ENCODE assay signal across 13 mouse cellular contexts in genomic region chr17:45681588-45681987, GRCm38 (mm10). TPM values are rescaled to one million over a fixed set of nuclear protein-coding genes. Genes with fewer than 3 reads are reported as not detected.
DNase-seq lines count a peak whose midpoint lies in the region; ATAC-seq and TF ChIP-seq lines count a peak whose summit lies in the region.
"Had no signal": no experiment of that assay in that cellular context is flagged by ENCODE, and none has a peak within 500 bp of the region (broad histone marks: within the 10 kb centered on the region; RNA-seq: fewer than 3 reads in every experiment).

No protein-coding gene starts in this region.

- no peak overlapping the region for H3K4me3 ChIP-seq in bone marrow, adult 2 months (replicated peaks; ENCODE audit: control insufficient read depth, low read depth, low read length)

- ATAC-seq in CD4-positive, CD25-positive, alpha-beta regulatory T cell, adult 4 months, result no peak
- ATAC-seq: hindbrain, embryonic 16.5 days had no signal

- no peak for TF ChIP-seq POLR2A in bone marrow, adult 2 months (IDR thresholded peaks at IDR 0.05; ENCODE audit: borderline replicate concordance, control insufficient read depth, low read depth, low read length)

- no peak overlapping the region for H3K27ac ChIP-seq in bone marrow, adult 2 months (ENCODE audit: control insufficient read depth, insufficient read depth, low read depth, low read length, poor library complexity)
- H3K27ac ChIP-seq: macrophage had no signal

- WGBS in bone marrow, adult 2 months, result 93% methylated on average over 1 of the region's 1 CpGs

- TF ChIP-seq CTCF in bone marrow, adult 2 months (IDR thresholded peaks at IDR 0.05; ENCODE audit: control insufficient read depth, insufficient read depth, low read length), result peak; percentile 35; the same call in 1 of the 2 replicates

- no peaks in the 10 kb centered on the region for H3K4me1 ChIP-seq in bone marrow, adult 2 months (ENCODE audit: control insufficient read depth, insufficient read depth, low read length)

- peak; percentile 61 for DNase-seq in CD4-positive, CD25-positive, alpha-beta regulatory T cell, adult 2 months (ENCODE audit: low read depth, low spot score)
- peak; percentile 47 to 48 for DNase-seq in layer of hippocampus, postnatal 10 days (ENCODE audit: low spot score in 2 of 2)
- no peak for DNase-seq in layer of hippocampus, adult 18-20 months (ENCODE audit: low spot score in 2 of 2)
- DNase-seq in 3T3-L1 (ENCODE audit: low read depth, low spot score), result peak; percentile 57
- no peak for DNase-seq in adrenal gland, postnatal 36 days
- no peak for DNase-seq in c-Kit-positive CD71-positive TER-119-positive erythroid progenitor cells, embryonic 14.5 days (ENCODE audit: low spot score)

RNA-seq across cellular contexts. Expression of gene Mrpl14, which starts 4.5 kb away (rescaled TPM):
- polyA plus RNA-seq in CD4-positive, CD25-positive, alpha-beta regulatory T cell, adult 4 months (2017; shearing (Covaris generic)), result 10 to 100 TPM; 91.5 to 92.9 TPM
- total RNA-seq in layer of hippocampus, postnatal 10 days (2021), result 10 to 100 TPM; 37.3 to 42.5 TPM
- total RNA-seq in layer of hippocampus, adult 18-20 months (2021), result 10 to 100 TPM; 37.2 to 42.5 TPM
- 43.4 and 56.4 TPM in 2 replicates for polyA plus RNA-seq in bone marrow, adult 2 months (2011; ENCODE audit: insufficient read depth, insufficient read length, low replicate concordance, missing spikeins)
- total RNA-seq in adrenal gland, postnatal 36 days (2021), result 100 to 1,000 TPM; 115 to 118 TPM

RNA-seq across cellular contexts. Expression of gene Tmem63b, which starts 5.1 kb away (rescaled TPM):
- polyA plus RNA-seq in CD4-positive, CD25-positive, alpha-beta regulatory T cell, adult 4 months (2017; shearing (Covaris generic)), result 1 to 10 TPM; 3.8 to 4.8 TPM
- 100 to 1,000 TPM; 223 to 234 TPM for total RNA-seq in layer of hippocampus, postnatal 10 days (2021)
- total RNA-seq in layer of hippocampus, adult 18-20 months (2021), result 100 to 1,000 TPM; 154 to 155 TPM
- 16.2 and 19.1 TPM in 2 replicates for polyA plus RNA-seq in bone marrow, adult 2 months (2011; ENCODE audit: insufficient read depth, insufficient read length, low replicate concordance, missing spikeins)
- 10 to 100 TPM; 40.0 to 45.2 TPM for total RNA-seq in adrenal gland, postnatal 36 days (2021)

RNA-seq across cellular contexts. Expression of gene Capn11, which starts 22.5 kb away (rescaled TPM):
- polyA plus RNA-seq in CD4-positive, CD25-positive, alpha-beta regulatory T cell, adult 4 months (2017; shearing (Covaris generic)), result 1 to 10 TPM; 1.9 to 2.4 TPM
- total RNA-seq in layer of hippocampus, postnatal 10 days (2021), result 1 to 10 TPM; 1.1 to 1.3 TPM
- 1 to 10 TPM in 1 of 2 experiments, under 1 TPM in 1; 0.68 to 3.0 TPM for total RNA-seq in layer of hippocampus, adult 18-20 months (2021)
- polyA plus RNA-seq in bone marrow, adult 2 months (2011; ENCODE audit: insufficient read depth, insufficient read length, low replicate concordance, missing spikeins), result 6.7 TPM in 1 of 2 replicates, not detected in the other
- not detected for total RNA-seq in adrenal gland, postnatal 36 days (2021)

RNA-seq across cellular contexts. Expression of gene 1600014C23Rik, which starts 52.1 kb away (rescaled TPM):
- polyA plus RNA-seq in CD4-positive, CD25-positive, alpha-beta regulatory T cell, adult 4 months (2017; shearing (Covaris generic)), result not detected
- total RNA-seq in layer of hippocampus, postnatal 10 days (2021), result not detected
- total RNA-seq in layer of hippocampus, adult 18-20 months (2021), result not detected
- polyA plus RNA-seq in bone marrow, adult 2 months (2011; ENCODE audit: insufficient read depth, insufficient read length, low replicate concordance, missing spikeins), result not detected in 2 replicates
- total RNA-seq in adrenal gland, postnatal 36 days (2021), result not detected
- total RNA-seq: adrenal gland, postnatal 4 days; gastrocnemius, adult 18-20 months; neutrophil, adult 5-6 weeks had no signal
- polyA plus RNA-seq: macrophage had no signal

Comparison
In these comparisons a context has a peak if more than half of its experiments do, and no peak if none do; other contexts are left out.
1. DNase-seq: peak in CD4-positive, CD25-positive, alpha-beta regulatory T cell, adult 2 months (single experiment), layer of hippocampus, postnatal 10 days (2 of 2) and 3T3-L1 (single experiment); none in layer of hippocampus, adult 18-20 months (0 of 2), adrenal gland, postnatal 36 days (0 of 2) and c-Kit-positive CD71-positive TER-119-positive erythroid progenitor cells, embryonic 14.5 days (single experiment).